ENCODE assay signal across 9 mouse cellular contexts in genomic region chr14:33213823-33214766, GRCm38 (mm10). TPM values are rescaled to one million over a fixed set of nuclear protein-coding genes. Genes with fewer than 3 reads are reported as not detected.
A peak's percentile ranks its signal among the peaks of the same experiment; 100 is the strongest.
DNase-seq lines count a peak whose midpoint lies in the region; ATAC-seq and TF ChIP-seq lines count a peak whose summit lies in the region.
"Had no signal": no experiment of that assay in that cellular context is flagged by ENCODE, and none has a peak within 500 bp of the region (broad histone marks: within the 10 kb centered on the region; RNA-seq: fewer than 3 reads in every experiment).

Arhgap22 (plus strand) TSS chr14:33214026.

- no peak within 1 kb of the TSS for H3K9ac ChIP-seq in embryonic facial prominence, embryonic 15.5 days
- H3K9ac ChIP-seq in kidney, embryonic 14.5 days (ENCODE audit: low read depth, low read length): no peak within 1 kb of the TSS
- no peak within 1 kb of the TSS for H3K9ac ChIP-seq in limb, embryonic 14.5 days (ENCODE audit: low read depth, low read length, severe bottlenecking)
- peak within 1 kb of the TSS; percentile 61 for H3K9ac ChIP-seq in midbrain, embryonic 16.5 days (ENCODE audit: low read depth, low read length)

- peaks cover 19% of the 10 kb centered on the region for H3K27me3 ChIP-seq in embryonic facial prominence, embryonic 15.5 days
- peaks cover 44% of the 10 kb centered on the region for H3K27me3 ChIP-seq in heart, embryonic 10.5 days (ENCODE audit: insufficient read depth, poor library complexity, severe bottlenecking)
- H3K27me3 ChIP-seq in kidney, embryonic 14.5 days (ENCODE audit: control insufficient read depth, insufficient read depth, low read length): no peaks in the 10 kb centered on the region; the same call in 1 of the 2 replicates
- no peaks in the 10 kb centered on the region for H3K27me3 ChIP-seq in limb, embryonic 14.5 days (ENCODE audit: control insufficient read depth, insufficient read depth, low read length)
- H3K27me3 ChIP-seq in midbrain, embryonic 16.5 days (ENCODE audit: control insufficient read depth, insufficient read depth, low read depth, low read length): no peaks in the 10 kb centered on the region
- H3K27me3 ChIP-seq in spleen, adult 2 months (ENCODE audit: control insufficient read depth, insufficient read depth, low read length): peaks cover 2% of the 10 kb centered on the region; the same call in 1 of the 2 replicates

- peak within 1 kb of the TSS; percentile 31 for H3K4me2 ChIP-seq in embryonic facial prominence, embryonic 15.5 days (replicated peaks)
- peak within 1 kb of the TSS; percentile 20; the same call in 1 of the 2 replicates for H3K4me2 ChIP-seq in kidney, embryonic 14.5 days (replicated peaks; ENCODE audit: low read depth, low read length)
- H3K4me2 ChIP-seq in limb, embryonic 14.5 days (replicated peaks; ENCODE audit: low read depth, low read length, severe bottlenecking): peak within 1 kb of the TSS; percentile 13; the same call in 1 of the 2 replicates
- peak within 1 kb of the TSS; percentile 66 for H3K4me2 ChIP-seq in midbrain, embryonic 16.5 days (ENCODE audit: low read length)

- no peak within 1 kb of the TSS for H3K27ac ChIP-seq in bone marrow, adult 2 months (ENCODE audit: control insufficient read depth, insufficient read depth, low read depth, low read length, poor library complexity)
- no peak within 1 kb of the TSS for H3K27ac ChIP-seq in embryonic facial prominence, embryonic 15.5 days (replicated peaks)
- H3K27ac ChIP-seq in heart, embryonic 10.5 days: no peak within 1 kb of the TSS
- no peak within 1 kb of the TSS for H3K27ac ChIP-seq in kidney, embryonic 14.5 days (ENCODE audit: low read depth, low read length)
- no peak within 1 kb of the TSS for H3K27ac ChIP-seq in limb, embryonic 14.5 days (replicated peaks; ENCODE audit: low read depth, low read length)
- H3K27ac ChIP-seq in midbrain, embryonic 16.5 days (ENCODE audit: low read length): no peak within 1 kb of the TSS
- no peak within 1 kb of the TSS for H3K27ac ChIP-seq in spleen, adult 2 months (ENCODE audit: insufficient read depth, low read length)

- ATAC-seq in embryonic facial prominence, embryonic 15.5 days (ENCODE audit: insufficient number of reproducible peaks, low FRiP score, low TSS enrichment, low read depth): peak; percentile 61; the same call in 1 of the 2 replicates
- peak; percentile 89 for ATAC-seq in kidney, embryonic 14.5 days (ENCODE audit: low FRiP score, low TSS enrichment)
- peak; percentile 78 for ATAC-seq in limb, embryonic 14.5 days (ENCODE audit: low FRiP score, low read depth)
- ATAC-seq in midbrain, embryonic 16.5 days: peak; percentile 90

- WGBS in bone marrow, adult 2 months: 4% methylated on average over 28 of the region's 28 CpGs
- WGBS in embryonic facial prominence, embryonic 15.5 days: 12% methylated on average over 28 of the region's 28 CpGs
- 15% methylated on average over 28 of the region's 28 CpGs for WGBS in heart, embryonic 10.5 days
- 16% methylated on average over 28 of the region's 28 CpGs for WGBS in kidney, embryonic 14.5 days
- WGBS in limb, embryonic 14.5 days: 20% methylated on average over 28 of the region's 28 CpGs
- 17% methylated on average over 28 of the region's 28 CpGs for WGBS in midbrain, embryonic 16.5 days
- 10% methylated on average over 28 of the region's 28 CpGs for WGBS in spleen, adult 2 months

- H3K36me3 ChIP-seq in embryonic facial prominence, embryonic 15.5 days: no peaks in the 10 kb centered on the region
- H3K36me3 ChIP-seq in heart, embryonic 10.5 days: no peaks in the 10 kb centered on the region
- H3K36me3 ChIP-seq in kidney, embryonic 14.5 days (ENCODE audit: control insufficient read depth, insufficient read depth, low read length): no peaks in the 10 kb centered on the region
- no peaks in the 10 kb centered on the region for H3K36me3 ChIP-seq in limb, embryonic 14.5 days (ENCODE audit: control insufficient read depth, insufficient read depth, low read length)
- no peaks in the 10 kb centered on the region for H3K36me3 ChIP-seq in midbrain, embryonic 16.5 days (ENCODE audit: control insufficient read depth, insufficient read depth, low read length)
- no peaks in the 10 kb centered on the region for H3K36me3 ChIP-seq in spleen, adult 2 months (ENCODE audit: control insufficient read depth, insufficient read depth, low read length)
- H3K36me3 ChIP-seq: G1E had no signal

- peak; percentile 94 for DNase-seq in 3T3-L1 (ENCODE audit: low read depth, low spot score)
- DNase-seq in heart, embryonic 10.5 days (ENCODE audit: low spot score): peak; percentile 92
- peak; percentile 88 for DNase-seq in limb, embryonic 14.5 days (ENCODE audit: low spot score)
- DNase-seq in spleen, adult 2 months (ENCODE audit: low read depth in 1 of 2, low spot score in 2 of 2): peak in 1 of 2 experiments; percentile 75

- H3K9me3 ChIP-seq in embryonic facial prominence, embryonic 15.5 days (replicated peaks): no peaks in the 10 kb centered on the region
- no peaks in the 10 kb centered on the region for H3K9me3 ChIP-seq in heart, embryonic 10.5 days
- H3K9me3 ChIP-seq in kidney, embryonic 14.5 days (ENCODE audit: control insufficient read depth, low read length): no peaks in the 10 kb centered on the region
- H3K9me3 ChIP-seq in limb, embryonic 14.5 days (ENCODE audit: control insufficient read depth, low read length): no peaks in the 10 kb centered on the region
- H3K9me3 ChIP-seq in midbrain, embryonic 16.5 days (replicated peaks; ENCODE audit: control insufficient read depth, low read length, poor library complexity, severe bottlenecking): no peaks in the 10 kb centered on the region

- 0 out of 2 replicates have a peak, but pooled peaks have one; percentile 16 for TF ChIP-seq POLR2A in bone marrow, adult 2 months (IDR thresholded peaks at IDR 0.05; ENCODE audit: borderline replicate concordance, control insufficient read depth, low read depth, low read length)
- no peak for TF ChIP-seq POLR2A in limb, embryonic 14.5 days (IDR thresholded peaks at IDR 0.05; ENCODE audit: borderline replicate concordance, extremely low read depth, insufficient read depth, insufficient read length)
- no peak for TF ChIP-seq POLR2A in spleen, adult 2 months (IDR thresholded peaks at IDR 0.05; ENCODE audit: low read depth, low read length)

- H3K4me1 ChIP-seq in bone marrow, adult 2 months (ENCODE audit: control insufficient read depth, insufficient read depth, low read length): no peaks in the 10 kb centered on the region; the same call in 1 of the 2 replicates
- peaks cover 10% of the 10 kb centered on the region for H3K4me1 ChIP-seq in embryonic facial prominence, embryonic 15.5 days
- peaks cover 14% of the 10 kb centered on the region for H3K4me1 ChIP-seq in heart, embryonic 10.5 days
- 0 out of 2 replicates have a peak, but pooled peaks cover 3% of the 10 kb centered on the region for H3K4me1 ChIP-seq in kidney, embryonic 14.5 days (ENCODE audit: control insufficient read depth, insufficient read depth, low read length)
- peaks cover 3% of the 10 kb centered on the region for H3K4me1 ChIP-seq in limb, embryonic 14.5 days (ENCODE audit: control insufficient read depth, insufficient read depth, low read length)
- H3K4me1 ChIP-seq in midbrain, embryonic 16.5 days (ENCODE audit: control insufficient read depth, insufficient read depth, low read length): no peaks in the 10 kb centered on the region; the same call in 1 of the 2 replicates
- peaks cover 6% of the 10 kb centered on the region; the same call in 1 of the 2 replicates for H3K4me1 ChIP-seq in spleen, adult 2 months (ENCODE audit: control insufficient read depth, insufficient read depth, insufficient read length)

- no peak within 1 kb of the TSS for H3K4me3 ChIP-seq in bone marrow, adult 2 months (replicated peaks; ENCODE audit: control insufficient read depth, low read depth, low read length)
- no peak within 1 kb of the TSS for H3K4me3 ChIP-seq in embryonic facial prominence, embryonic 15.5 days (replicated peaks)
- H3K4me3 ChIP-seq in heart, embryonic 10.5 days: no peak within 1 kb of the TSS
- no peak within 1 kb of the TSS for H3K4me3 ChIP-seq in kidney, embryonic 14.5 days (ENCODE audit: low read length)
- H3K4me3 ChIP-seq in limb, embryonic 14.5 days (replicated peaks; ENCODE audit: low read length): no peak within 1 kb of the TSS
- peak within 1 kb of the TSS; percentile 31 for H3K4me3 ChIP-seq in midbrain, embryonic 16.5 days (ENCODE audit: low read depth, low read length)
- H3K4me3 ChIP-seq in spleen, adult 2 months (ENCODE audit: extremely low read depth, insufficient read depth, insufficient read length): no peak within 1 kb of the TSS

- peak; percentile 93 for TF ChIP-seq CTCF in bone marrow, adult 2 months (IDR thresholded peaks at IDR 0.05; ENCODE audit: control insufficient read depth, insufficient read depth, low read length)
- TF ChIP-seq CTCF in spleen, adult 2 months (IDR thresholded peaks at IDR 0.05; ENCODE audit: extremely low read depth, insufficient read depth, insufficient read length, insufficient replicate concordance): peak; percentile 99

RNA-seq across cellular contexts. Expression of gene Arhgap22, which starts in this region (rescaled TPM):
- polyA plus RNA-seq in bone marrow, adult 2 months (2011; ENCODE audit: insufficient read depth, insufficient read length, low replicate concordance, missing spikeins): 1.3 TPM in 1 of 2 replicates, not detected in the other
- polyA plus RNA-seq in embryonic facial prominence, embryonic 15.5 days (2015; fragmentation: Nextera tagmentation; extraction: Ambion mirVana): 4.5 and 4.8 TPM in 2 replicates
- 3.5 and 9.3 TPM in 2 replicates for polyA plus RNA-seq in heart, embryonic 10.5 days (2016; fragmentation: Nextera tagmentation; extraction: Ambion mirVana)
- 1.1 and 2.6 TPM in 2 replicates for polyA plus RNA-seq in kidney, embryonic 14.5 days (2014; fragmentation: Nextera tagmentation; extraction: Ambion mirVana)
- polyA plus RNA-seq in limb, embryonic 14.5 days (2012; rRNA removed): 4.8 TPM in 2 replicates
- polyA plus RNA-seq in limb, embryonic 14.5 days (2014; fragmentation: Nextera tagmentation; extraction: Ambion mirVana): 5.3 and 7.8 TPM in 2 replicates
- 1.6 and 2.6 TPM in 2 replicates for polyA plus RNA-seq in midbrain, embryonic 16.5 days (2015; fragmentation: Nextera tagmentation; extraction: Ambion mirVana)
- 11.1 and 13.4 TPM in 2 replicates for polyA plus RNA-seq in spleen, adult 2 months (2012; rRNA removed)
- polyA plus RNA-seq: G1E had no signal

Comparison
In these comparisons a context has a peak if more than half of its experiments do, and no peak if none do; other contexts are left out.
1. H3K4me2 ChIP-seq: peak in every context shown above with its lines; median percentile 66 in midbrain, embryonic 16.5 days; 31 in embryonic facial prominence, embryonic 15.5 days; 20 in kidney, embryonic 14.5 days; 13 in limb, embryonic 14.5 days.